Mouse (Mus musculus) common myeloid progenitor, adult 5-6 weeks (primary cell): ENCODE data around the gene Kansl1. TPM values are rescaled to one million over a fixed set of nuclear protein-coding genes. Genes with fewer than 3 reads are reported as not detected.

Source experiments
- ATAC-seq: replicated peaks from 2 replicates; pipeline ENCODE4 v1.8.0; 2016; ENCODE audit warnings: low read depth, mild to moderate bottlenecking, moderate TSS enrichment, inconsistent platforms; ENCODE audit not compliant: poor library complexity, severe bottlenecking
- total RNA-seq: library from RNA; stranded (forward); fragments of 200-1000, 187-1606 nt; gene quantifications from 2 replicates; pipeline ENCODE4 v1.2.3, GENCODE M21; 2017

Gene Kansl1
- total RNA-seq, 1 experiment from 2014 or later = 38.1 TPM

GRCm38 (mm10) chr11:104440521-104441474, 27.9 kb downstream of the Kansl1 start:
- ATAC-seq = no peak

DNA sequence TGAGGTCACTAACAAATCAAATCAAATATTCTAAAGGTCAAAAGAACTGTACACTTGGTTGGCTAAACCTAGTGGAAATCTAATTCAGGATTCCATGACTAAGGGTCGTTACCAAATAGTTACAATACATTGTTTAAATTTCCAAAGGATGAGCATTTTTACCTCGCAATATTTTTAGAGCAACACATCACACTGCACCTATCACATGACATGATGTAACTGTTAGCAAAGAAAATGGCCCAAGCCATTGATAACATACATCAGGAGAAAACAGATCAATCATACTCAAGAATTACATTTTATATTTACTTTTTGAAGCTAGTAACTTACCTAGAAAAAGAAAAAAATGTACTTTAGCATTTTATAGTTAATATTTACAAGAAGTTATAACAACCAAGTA, 29.0 kb downstream of the Kansl1 start:
- ATAC-seq = no peak

- ATAC-seq = no peak
Measured at GRCm38 (mm10) chr11:104438450-104438849, 30.2 kb downstream of the Kansl1 start.

GRCm38 (mm10) chr11:104436394-104436954, 32.2 kb downstream of the Kansl1 start:
- no peak for ATAC-seq

GRCm38 (mm10) chr11:104435753-104436152, 32.9 kb downstream of the Kansl1 start:
- ATAC-seq = peak; percentile 27

- no peak for ATAC-seq
Measured at GRCm38 (mm10) chr11:104435141-104435540, 33.5 kb downstream of the Kansl1 start.

GRCm38 (mm10) chr11:104432251-104432650, 36.4 kb downstream of the Kansl1 start:
- ATAC-seq = no peak

- ATAC-seq = peak; percentile 57; the same call in 1 of the 2 replicates
Measured at GRCm38 (mm10) chr11:104431807-104432206, 36.9 kb downstream of the Kansl1 start.

- ATAC-seq = peak; percentile 100
Measured at GRCm38 (mm10) chr11:104424727-104425416, 43.8 kb downstream of the Kansl1 start.

GRCm38 (mm10) chr11:104412254-104412653, 56.4 kb downstream of the Kansl1 start:
- no peak for ATAC-seq

GRCm38 (mm10) chr11:104407391-104407790, 61.3 kb downstream of the Kansl1 start:
- ATAC-seq = no peak

DNA sequence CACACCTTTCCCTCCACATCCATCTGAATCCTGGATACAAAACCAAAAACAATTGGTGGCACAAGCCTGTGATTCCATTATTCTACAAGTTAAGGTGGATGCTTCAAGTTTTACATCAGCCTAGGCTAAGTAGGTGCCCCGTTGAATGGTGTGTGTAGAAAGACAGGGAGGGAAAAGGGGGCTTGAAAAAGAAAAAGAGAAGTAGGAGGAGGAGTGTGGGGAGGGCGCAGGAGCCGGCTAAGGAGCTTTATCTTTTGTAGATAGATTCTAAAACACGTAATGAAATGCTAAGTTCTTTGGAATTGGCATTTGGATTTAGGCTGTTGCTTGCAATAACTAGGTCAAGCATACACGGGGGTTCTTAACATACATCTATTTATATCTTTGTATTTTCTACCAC, 67.7 kb downstream of the Kansl1 start:
- no peak for ATAC-seq

- no peak for ATAC-seq
Measured at GRCm38 (mm10) chr11:104399459-104400216, 69.0 kb downstream of the Kansl1 start.

- no peak for ATAC-seq
Measured at GRCm38 (mm10) chr11:104395648-104396047, 73.0 kb downstream of the Kansl1 start.

- no peak for ATAC-seq
Measured at GRCm38 (mm10) chr11:104393196-104393595, 75.5 kb downstream of the Kansl1 start.

- ATAC-seq = no peak
Measured at GRCm38 (mm10) chr11:104392153-104392552, 76.5 kb downstream of the Kansl1 start.

- ATAC-seq = peak; percentile 73
Measured at GRCm38 (mm10) chr11:104387284-104387683, 81.4 kb downstream of the Kansl1 start.

DNA sequence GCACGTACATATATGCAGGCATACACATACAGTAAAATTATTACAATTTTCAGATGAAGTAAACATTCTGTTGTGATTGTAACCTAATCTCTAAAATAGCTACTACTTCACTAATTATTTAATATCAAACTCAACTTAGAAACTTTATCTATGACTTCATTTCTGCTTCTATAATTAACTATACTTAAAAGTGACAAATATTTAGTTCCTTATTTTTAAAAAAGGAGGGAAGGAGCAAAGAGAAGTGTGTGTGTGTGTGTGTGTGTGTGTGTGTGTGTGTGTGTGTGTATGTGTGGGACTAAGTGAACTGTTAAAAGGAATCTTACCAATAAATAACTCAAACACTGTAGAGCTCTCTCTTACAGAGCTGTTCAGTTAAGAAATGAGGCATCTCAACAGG, 82.1 kb downstream of the Kansl1 start:
- ATAC-seq = no peak

- ATAC-seq = no peak
Measured at GRCm38 (mm10) chr11:104383167-104383810, 85.4 kb downstream of the Kansl1 start.
